Mouse (Mus musculus) midbrain, postnatal 0 days (tissue): ENCODE results near the gene Klk7. TPM values are rescaled to one million over a fixed set of nuclear protein-coding genes. Genes with fewer than 3 reads are reported as not detected.

Experiments used
- ATAC-seq: fragments of 200-750 bp; cut with Nextera tagmentation; 2 replicates; pipeline ENCODE4 v1.8.0; 2017; ENCODE audit warnings: moderate number of reproducible peaks, mild to moderate bottlenecking, moderate TSS enrichment, moderate library complexity; ENCODE audit not compliant: low FRiP score
- DNase-seq: peaks from one replicate; pipeline ENCODE4 v3.0.0-alpha.2; 2015; ENCODE audit warnings: low spot score
- H3K27ac ChIP-seq: fragments of 300-500 bp; sonication (generic); 2 replicates; pipeline ENCODE4 v1.5.1; 2014; ENCODE audit warnings: low read depth, mild to moderate bottlenecking, low read length, mixed read lengths
- H3K27me3 ChIP-seq: fragments of 300-500 bp; sonication (generic); 2 replicates; pipeline ENCODE4 v1.6.1; 2014; ENCODE audit warnings: low read length, control low read depth, mixed read lengths; ENCODE audit not compliant: insufficient read depth
- H3K36me3 ChIP-seq: fragments of 300-500 bp; sonication (generic); 2 replicates; pipeline ENCODE4 v1.6.1; 2014; ENCODE audit warnings: low read length, control low read depth, mixed read lengths; ENCODE audit not compliant: insufficient read depth
- H3K4me1 ChIP-seq: fragments of 300-500 bp; sonication (generic); 2 replicates; pipeline ENCODE4 v1.6.1; 2014; ENCODE audit warnings: mild to moderate bottlenecking, control low read depth, antibody characterized with exemption, low read length, mixed read lengths; ENCODE audit not compliant: insufficient read depth
- H3K4me2 ChIP-seq: fragments of 300-500 bp; sonication (generic); 2 replicates; pipeline ENCODE4 v1.6.1; 2014; ENCODE audit warnings: low read depth, mild to moderate bottlenecking, low read length, mixed read lengths; ENCODE audit not compliant: poor library complexity, severe bottlenecking
- H3K4me3 ChIP-seq: fragments of 300-500 bp; sonication (generic); 2 replicates; pipeline ENCODE4 v1.5.1; 2014; ENCODE audit warnings: low read depth, mild to moderate bottlenecking, low read length, moderate library complexity
- H3K9ac ChIP-seq: fragments of 300-500 bp; sonication (generic); replicated peaks from 2 replicates; pipeline ENCODE4 v1.6.1; 2014; ENCODE audit warnings: mild to moderate bottlenecking, low read length, moderate library complexity, mixed read lengths; ENCODE audit not compliant: poor library complexity, severe bottlenecking
- H3K9me3 ChIP-seq: fragments of 300-500 bp; sonication (generic); 2 replicates; pipeline ENCODE4 v1.6.1; 2016; ENCODE audit warnings: low read length, control low read depth
- CTCF ChIP-seq: IDR thresholded peaks from 2 replicates; pipeline ENCODE4 v1.5.1; 2016; ENCODE audit warnings: antibody characterized with exemption, mild to moderate bottlenecking
- WGBS: fragments of 180-500 bp; shearing (Covaris S2); extraction: QIAGEN DNeasy Blood & Tissue Kit; methylation state at CpG from one replicate; pipeline ENCODE4 v1.1.7; 2014; 5-methylcytosine and 5-hydroxymethylcytosine counted together
- polyA plus RNA-seq: library from polyadenylated mRNA; unstranded; fragments of >200 nt; fragmentation: Nextera tagmentation; extraction: Ambion mirVana; gene quantifications from 2 replicates; pipeline ENCODE4 v1.2.1, GENCODE M21; 2015
- total RNA-seq: library from RNA; depleted of rRNA; stranded (reverse); fragments of >200 nt; gene quantifications from 2 replicates; pipeline ENCODE4 v1.2.3, GENCODE M21; 2014

Gene Klk7
- total and polyA plus RNA-seq, 2 experiments from 2014 or later, result 0.16 TPM

DNA sequence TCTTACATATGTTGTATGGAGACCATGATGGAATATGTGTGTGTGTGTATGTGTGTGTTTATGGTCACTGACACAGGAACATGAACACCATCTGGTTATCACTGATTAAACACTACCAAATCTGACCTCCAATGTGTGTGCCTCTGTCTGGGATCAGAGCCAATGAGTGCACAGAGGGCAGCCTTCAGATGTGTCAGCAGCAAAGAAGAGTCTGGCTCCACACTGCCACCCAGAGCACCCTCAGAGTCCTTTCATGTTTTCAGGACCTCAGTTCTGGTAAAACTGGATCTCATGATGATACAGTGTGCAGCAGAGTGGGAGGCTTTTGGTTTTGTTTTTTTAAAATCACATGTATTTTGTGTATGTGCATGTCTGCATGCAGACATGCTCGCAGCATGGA lies 25.8 kb upstream of the Klk7 start:
- DNase-seq, result peak; percentile 39
- H3K27ac ChIP-seq, result no peak overlapping the region
- no peak for ATAC-seq
- H3K4me3 ChIP-seq, result no peak overlapping the region
- WGBS, result 84% methylated on average over 1 of the region's 1 CpGs
- no peaks in the 10 kb centered on the region for H3K9me3 ChIP-seq
- TF ChIP-seq CTCF, result peak; percentile 47
- 0 out of 2 replicates have a peak, but pooled peaks cover 4% of the 10 kb centered on the region for H3K4me1 ChIP-seq
- H3K36me3 ChIP-seq, result no peaks in the 10 kb centered on the region
- 0 out of 2 replicates have a peak, but pooled peaks cover 5% of the 10 kb centered on the region for H3K27me3 ChIP-seq
- H3K4me2 ChIP-seq, result no peak overlapping the region
- no peak overlapping the region for H3K9ac ChIP-seq

- DNase-seq (no peak), ATAC-seq (no peak)
- no peaks in the 10 kb centered on the region for H3K4me1 ChIP-seq
- no peak overlapping the region for H3K9ac ChIP-seq
- H3K36me3 ChIP-seq, result no peaks in the 10 kb centered on the region
- no peak overlapping the region for H3K27ac ChIP-seq
- H3K9me3 ChIP-seq, result no peaks in the 10 kb centered on the region
- H3K4me2 ChIP-seq, result no peak overlapping the region
- no peak for TF ChIP-seq CTCF
- WGBS, result 80% methylated on average over 3 of the region's 3 CpGs
- H3K27me3 ChIP-seq, result 0 out of 2 replicates have a peak, but pooled peaks cover 5% of the 10 kb centered on the region
- no peak overlapping the region for H3K4me3 ChIP-seq
Observed at GRCm38 (mm10) chr7:43788096-43788495, 23.0 kb upstream of the Klk7 start.

DNA sequence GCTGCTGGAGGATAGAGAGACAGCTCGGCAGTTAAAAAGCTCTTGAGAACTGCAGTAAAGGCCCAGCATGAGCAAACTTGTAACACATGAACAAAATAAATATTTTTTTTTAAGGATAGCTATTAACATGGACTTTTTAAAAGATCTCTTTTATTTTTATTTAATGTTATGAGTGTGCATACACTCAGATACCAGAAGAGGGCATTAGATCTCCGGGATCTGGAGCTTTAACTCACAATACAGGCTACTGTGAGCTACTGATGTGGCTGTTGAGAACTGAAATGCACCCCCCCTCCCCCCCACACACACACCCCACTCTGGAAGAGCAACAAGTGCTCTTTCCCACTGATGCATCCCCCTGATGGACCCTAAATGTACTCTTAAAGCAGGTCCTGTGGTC lies 21.8 kb upstream of the Klk7 start:
- H3K27ac ChIP-seq, result no peak overlapping the region
- H3K4me3 ChIP-seq, result no peak overlapping the region
- H3K9ac ChIP-seq, result no peak overlapping the region
- no peak for ATAC-seq
- WGBS, result 74% methylated on average over 2 of the region's 2 CpGs
- peak; percentile 21 for DNase-seq
- H3K27me3 ChIP-seq, result no peaks in the 10 kb centered on the region
- no peaks in the 10 kb centered on the region for H3K4me1 ChIP-seq
- TF ChIP-seq CTCF, result peak; percentile 54
- no peak overlapping the region for H3K4me2 ChIP-seq
- no peaks in the 10 kb centered on the region for H3K9me3 ChIP-seq
- no peaks in the 10 kb centered on the region for H3K36me3 ChIP-seq

- Histone ChIP-seq H3K4me1 (no peaks in the 10 kb centered on the region; the same call in 1 of the 2 replicates), H3K9me3 (no peaks in the 10 kb centered on the region), H3K4me2 (no peak within 1 kb of the TSS), H3K27ac (no peak within 1 kb of the TSS), H3K27me3 (peaks cover 10% of the 10 kb centered on the region; the same call in 1 of the 2 replicates), H3K9ac (no peak within 1 kb of the TSS), H3K4me3 (no peak within 1 kb of the TSS), H3K36me3 (no peaks in the 10 kb centered on the region)
- 79% methylated on average over 7 of the region's 7 CpGs for WGBS
- ATAC-seq, result no peak
- no peak for TF ChIP-seq CTCF
- DNase-seq, result no peak
Observed at GRCm38 (mm10) chr7:43791591-43791990, 19.5 kb upstream of the Klk7 start, which contains the start of gene Klk9. TSS of gene Klk9 (plus strand) at chr7:43791891.

DNA sequence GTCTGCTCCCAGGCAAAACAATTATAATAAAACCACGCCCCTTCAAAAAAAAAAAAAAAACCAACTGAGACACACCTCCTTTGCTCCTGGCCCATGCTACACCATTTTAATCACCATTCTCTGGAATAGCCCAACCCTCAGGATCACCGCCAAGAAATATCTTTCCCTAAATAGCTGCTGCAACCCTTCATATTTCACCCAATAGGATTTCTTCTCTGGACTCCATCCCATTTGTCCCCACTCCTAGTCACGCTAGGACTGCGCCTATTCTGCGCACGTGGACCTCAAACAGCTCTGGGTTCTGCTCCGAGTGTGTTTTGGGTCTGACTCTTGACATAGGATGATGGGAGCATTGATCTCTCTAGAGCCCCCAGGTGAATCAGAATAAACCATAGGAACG lies 14.7 kb upstream of the Klk7 start:
- Histone ChIP-seq H3K4me3 (peak overlapping the region; percentile 52), H3K4me1 (no peaks in the 10 kb centered on the region; the same call in 1 of the 2 replicates), H3K9me3 (no peaks in the 10 kb centered on the region), H3K27me3 (peaks cover 10% of the 10 kb centered on the region; the same call in 1 of the 2 replicates), H3K9ac (peak overlapping the region; percentile 54), H3K27ac (no peak overlapping the region), H3K4me2 (peak overlapping the region; percentile 90), H3K36me3 (no peaks in the 10 kb centered on the region)
- ATAC-seq (peak; percentile 15; the same call in 1 of the 2 replicates), DNase-seq (peak; percentile 8)
- WGBS, result 3% methylated on average over 7 of the region's 8 CpGs
- no peak for TF ChIP-seq CTCF

DNA sequence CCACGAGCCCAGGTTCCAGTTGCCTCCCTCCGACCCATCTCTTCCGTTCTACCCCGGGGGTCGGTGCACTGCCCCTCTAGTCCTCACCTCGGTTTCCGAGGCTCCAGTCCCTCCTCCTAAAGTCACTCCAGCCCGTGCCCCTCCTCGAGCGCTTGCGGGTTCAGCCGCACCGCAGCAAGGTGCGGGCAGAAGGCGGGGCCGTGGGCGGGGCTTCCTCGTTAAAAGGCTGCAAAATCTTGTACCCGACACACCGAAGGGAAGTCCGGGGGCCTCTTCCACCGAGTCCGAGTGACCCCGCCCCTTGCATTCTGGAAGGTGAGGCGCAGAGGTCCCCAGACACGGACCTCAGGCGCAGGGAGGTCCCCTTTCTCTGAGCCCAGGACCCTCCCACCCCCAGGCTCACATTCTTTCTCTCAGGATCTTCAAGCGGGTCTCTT lies 13.7 kb upstream of the Klk7 start, which contains the start of gene Klk8:
Klk8 (plus strand) TSS at position 245 of the 437 bp plus-strand sequence.
- peak within 1 kb of the TSS; percentile 54 for H3K9ac ChIP-seq
- no peak within 1 kb of the TSS for H3K27ac ChIP-seq
- DNase-seq (no peak), ATAC-seq (peak; percentile 64; the same call in 1 of the 2 replicates)
- TF ChIP-seq CTCF, result no peak
- H3K27me3 ChIP-seq, result peaks cover 10% of the 10 kb centered on the region; the same call in 1 of the 2 replicates
- no peaks in the 10 kb centered on the region for H3K36me3 ChIP-seq
- peak within 1 kb of the TSS; percentile 90 for H3K4me2 ChIP-seq
- no peaks in the 10 kb centered on the region; the same call in 1 of the 2 replicates for H3K4me1 ChIP-seq
- 2% methylated on average over 28 of the region's 28 CpGs for WGBS
- peak within 1 kb of the TSS; percentile 52 for H3K4me3 ChIP-seq
- no peaks in the 10 kb centered on the region for H3K9me3 ChIP-seq
